Mouse (Mus musculus) brain, embryonic 14.5 days (tissue): ENCODE results near the gene Vav2. TPM values are rescaled to one million over a fixed set of nuclear protein-coding genes. Genes with fewer than 3 reads are reported as not detected.

Source experiments
- DNase-seq: peaks from one replicate; pipeline ENCODE4 v3.0.0-alpha.2; 2011; ENCODE audit warnings: low read depth
- CTCF ChIP-seq: fragments of 200-500 bp; IDR thresholded peaks from 2 replicates; pipeline ENCODE4 v1.5.1; 2012; ENCODE audit warnings: inconsistent platforms, mild to moderate bottlenecking, moderate library complexity, borderline replicate concordance; ENCODE audit not compliant: insufficient read depth, insufficient read length; ENCODE audit errors: extremely low read depth
- POLR2A ChIP-seq: fragments of 200-500 bp; IDR thresholded peaks from 2 replicates; pipeline ENCODE4 v1.6.1; 2012; ENCODE audit warnings: mild to moderate bottlenecking, inconsistent platforms, borderline replicate concordance; ENCODE audit not compliant: poor library complexity, insufficient read depth, insufficient read length, severe bottlenecking; ENCODE audit errors: extremely low read depth
- polyA plus RNA-seq: library from polyadenylated mRNA; depleted of rRNA; stranded (reverse); fragments of >200 nt; gene quantifications from 2 replicates; pipeline ENCODE4 v1.2.3, GENCODE M21; 2012

Gene Vav2
- polyA plus RNA-seq, 1 experiment, result 55.0 TPM

DNA sequence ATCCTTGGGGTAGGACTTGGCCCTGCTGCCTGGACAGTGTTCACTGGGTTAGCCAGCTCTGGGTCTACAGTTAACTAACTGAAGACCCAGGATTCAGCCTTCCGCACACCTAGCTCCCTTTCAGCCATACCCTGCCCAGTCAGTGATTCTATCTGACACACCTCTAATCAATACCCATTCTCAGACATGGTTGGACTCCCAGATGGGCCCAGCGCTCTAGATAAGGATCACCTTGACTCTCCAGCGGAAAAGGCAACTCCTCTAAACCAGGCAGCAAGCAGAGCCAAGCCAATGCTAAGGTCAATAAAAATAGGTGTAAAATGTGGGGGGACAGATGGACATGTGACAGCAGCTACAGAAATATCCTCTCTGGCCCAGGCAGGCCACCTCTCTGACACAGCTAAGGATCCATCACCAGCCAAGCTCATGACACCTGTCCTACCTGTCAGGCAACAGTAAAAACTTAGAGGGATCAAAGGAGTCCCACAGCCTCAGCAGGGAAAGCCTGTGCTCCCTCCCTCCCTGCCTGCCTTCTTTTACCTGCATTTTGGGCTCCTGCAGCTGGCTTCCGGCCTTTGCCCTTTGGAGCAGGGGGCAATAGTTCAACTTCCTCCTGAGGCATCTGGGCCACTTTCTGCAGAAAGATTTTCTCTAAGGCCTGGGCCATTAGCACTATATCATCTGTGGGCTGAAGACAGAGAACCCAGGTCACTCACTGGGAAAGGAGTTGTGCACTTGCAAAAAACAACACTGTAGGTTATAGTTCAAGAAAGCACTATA, 35.2 kb upstream of the Vav2 start:
- DNase-seq, result no peak
- TF ChIP-seq CTCF, result no peak
- no peak for TF ChIP-seq POLR2A

DNA sequence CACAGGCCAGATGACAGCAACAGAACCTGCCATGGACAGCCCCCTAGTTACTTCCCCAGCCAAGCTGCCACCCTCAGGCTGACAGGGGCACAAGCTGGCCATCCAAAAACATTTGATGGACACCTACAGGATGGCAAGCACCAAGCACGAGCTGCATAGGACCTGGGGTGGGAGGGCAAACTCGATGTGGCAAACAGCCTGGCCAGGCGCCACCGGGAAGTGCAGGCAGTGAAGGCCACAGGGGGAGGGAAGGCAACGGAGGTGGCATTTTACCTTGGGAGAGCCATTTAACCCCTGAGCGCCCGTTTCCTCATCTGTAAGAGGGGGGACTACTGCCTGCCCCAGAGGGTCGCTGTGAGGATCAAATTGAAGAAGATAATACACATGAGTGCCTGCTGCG, 33.8 kb upstream of the Vav2 start:
- DNase-seq, result no peak
- TF ChIP-seq CTCF (no peak), POLR2A (no peak)

DNA sequence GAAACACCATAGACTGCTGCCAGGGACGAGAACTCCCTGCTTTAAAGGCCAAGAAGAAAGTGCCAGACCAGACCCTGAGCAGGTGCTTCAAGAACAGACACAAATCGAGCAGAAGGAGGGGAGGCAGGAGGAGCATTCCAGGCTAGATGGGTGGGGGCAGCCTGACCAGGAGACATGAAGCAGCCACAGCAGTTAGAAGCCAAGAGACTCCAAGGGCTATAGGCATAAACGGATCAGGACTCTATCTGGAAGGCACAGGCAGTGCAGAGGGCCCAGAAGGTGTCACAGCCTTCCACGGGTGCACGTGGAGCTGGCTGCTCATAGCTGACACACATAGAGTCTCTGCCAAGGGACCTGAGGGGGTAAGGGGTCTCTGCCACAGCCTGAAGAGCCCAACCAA, 33.3 kb upstream of the Vav2 start:
- TF ChIP-seq CTCF (no peak), POLR2A (no peak)
- no peak for DNase-seq

DNA sequence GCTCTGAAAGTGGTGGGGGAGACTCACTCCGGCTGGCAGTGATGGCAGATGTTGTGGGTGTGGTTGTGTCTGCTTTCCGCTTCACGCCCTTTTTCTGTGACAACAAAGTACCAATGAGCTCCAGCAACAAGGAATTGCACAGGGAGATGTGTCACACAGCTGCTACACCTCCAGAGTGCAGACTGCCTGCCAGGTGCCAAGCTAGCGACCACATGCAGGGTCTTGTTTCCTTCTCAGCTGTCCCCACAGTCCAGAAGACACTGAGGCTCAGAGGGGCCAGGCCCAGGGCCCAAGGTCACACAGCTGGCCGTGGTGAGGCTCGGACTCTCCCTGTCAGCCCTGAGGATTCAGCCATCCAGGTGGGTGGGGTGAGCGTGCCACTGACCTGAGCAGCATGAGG, 32.9 kb upstream of the Vav2 start:
- DNase-seq, result no peak
- TF ChIP-seq POLR2A, result no peak
- no peak for TF ChIP-seq CTCF

DNA sequence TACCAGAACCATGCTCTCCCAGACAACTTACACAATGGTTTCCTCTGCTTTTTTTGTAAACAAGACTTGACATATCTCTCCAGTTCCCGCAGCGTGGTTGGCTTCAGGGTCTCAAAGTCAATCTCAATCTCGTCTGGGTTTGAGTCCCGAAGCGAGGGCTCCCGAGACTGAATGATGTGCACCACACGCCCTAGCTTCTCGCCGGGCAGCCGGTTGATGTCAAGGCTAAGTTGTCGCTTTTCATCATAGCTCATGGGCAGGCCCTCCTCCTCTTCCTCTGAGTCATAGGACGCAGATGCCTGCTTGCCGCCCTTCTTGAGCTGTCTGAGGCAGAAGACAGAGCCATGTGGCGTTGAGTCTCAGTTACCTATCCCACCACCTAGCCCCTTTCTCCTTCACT, 23.4 kb upstream of the Vav2 start:
- DNase-seq, result no peak
- TF ChIP-seq POLR2A (no peak), CTCF (no peak)

DNA sequence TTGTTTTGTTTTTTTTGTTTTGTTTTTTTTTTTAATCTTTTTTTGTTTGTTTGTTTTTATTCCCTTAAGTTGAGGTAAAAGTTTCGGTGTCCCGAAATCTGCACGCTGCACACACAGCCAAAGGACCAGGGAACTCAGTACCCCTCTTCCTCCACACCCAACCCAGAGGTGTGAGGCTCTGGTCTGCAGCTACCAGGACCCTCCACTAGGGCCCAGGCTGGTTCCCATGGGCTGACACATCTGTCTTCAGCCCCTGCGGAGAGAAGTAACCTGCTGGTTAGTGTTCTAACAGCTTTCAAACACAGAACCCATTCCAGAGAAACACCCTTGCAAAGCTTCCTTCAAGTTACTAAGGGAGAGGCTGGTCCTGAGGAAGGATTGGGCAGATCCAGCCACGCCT, 20.9 kb upstream of the Vav2 start:
- TF ChIP-seq POLR2A, result no peak
- peak; percentile 41; the same call in 1 of the 2 replicates for TF ChIP-seq CTCF
- no peak for DNase-seq

DNA sequence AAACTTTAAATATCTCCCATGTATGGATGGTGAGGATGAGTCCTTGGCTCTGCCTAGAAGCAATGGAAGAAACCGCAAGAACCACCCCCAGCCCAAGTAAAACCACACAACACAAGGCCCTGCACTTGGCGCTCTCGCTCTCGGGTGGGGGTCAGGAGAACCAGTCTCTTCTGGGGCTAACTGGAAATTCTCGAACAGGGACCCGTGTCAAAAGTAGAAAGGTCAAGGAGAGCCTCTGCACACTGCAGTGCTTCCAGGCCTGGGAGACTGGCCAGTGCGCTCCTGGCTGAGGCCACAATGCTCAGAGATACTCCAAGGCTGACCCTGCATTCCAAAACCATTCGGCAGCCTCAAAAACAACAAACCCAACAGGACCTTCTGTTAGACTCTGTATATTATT, 20.0 kb upstream of the Vav2 start:
- no peak for DNase-seq
- TF ChIP-seq POLR2A (no peak), CTCF (no peak)

- DNase-seq, result no peak
- TF ChIP-seq POLR2A (no peak), CTCF (no peak)
These were observed 19.1 kb upstream of the Vav2 start for GRCm38 (mm10) chr2:27445910-27446309.

GRCm38 (mm10) chr2:27443450-27443708, 16.5 kb upstream of the Vav2 start:
- DNase-seq, result no peak
- TF ChIP-seq POLR2A, result no peak
- no peak for TF ChIP-seq CTCF

GRCm38 (mm10) chr2:27442708-27443449, 16.0 kb upstream of the Vav2 start:
- DNase-seq, result no peak

DNA sequence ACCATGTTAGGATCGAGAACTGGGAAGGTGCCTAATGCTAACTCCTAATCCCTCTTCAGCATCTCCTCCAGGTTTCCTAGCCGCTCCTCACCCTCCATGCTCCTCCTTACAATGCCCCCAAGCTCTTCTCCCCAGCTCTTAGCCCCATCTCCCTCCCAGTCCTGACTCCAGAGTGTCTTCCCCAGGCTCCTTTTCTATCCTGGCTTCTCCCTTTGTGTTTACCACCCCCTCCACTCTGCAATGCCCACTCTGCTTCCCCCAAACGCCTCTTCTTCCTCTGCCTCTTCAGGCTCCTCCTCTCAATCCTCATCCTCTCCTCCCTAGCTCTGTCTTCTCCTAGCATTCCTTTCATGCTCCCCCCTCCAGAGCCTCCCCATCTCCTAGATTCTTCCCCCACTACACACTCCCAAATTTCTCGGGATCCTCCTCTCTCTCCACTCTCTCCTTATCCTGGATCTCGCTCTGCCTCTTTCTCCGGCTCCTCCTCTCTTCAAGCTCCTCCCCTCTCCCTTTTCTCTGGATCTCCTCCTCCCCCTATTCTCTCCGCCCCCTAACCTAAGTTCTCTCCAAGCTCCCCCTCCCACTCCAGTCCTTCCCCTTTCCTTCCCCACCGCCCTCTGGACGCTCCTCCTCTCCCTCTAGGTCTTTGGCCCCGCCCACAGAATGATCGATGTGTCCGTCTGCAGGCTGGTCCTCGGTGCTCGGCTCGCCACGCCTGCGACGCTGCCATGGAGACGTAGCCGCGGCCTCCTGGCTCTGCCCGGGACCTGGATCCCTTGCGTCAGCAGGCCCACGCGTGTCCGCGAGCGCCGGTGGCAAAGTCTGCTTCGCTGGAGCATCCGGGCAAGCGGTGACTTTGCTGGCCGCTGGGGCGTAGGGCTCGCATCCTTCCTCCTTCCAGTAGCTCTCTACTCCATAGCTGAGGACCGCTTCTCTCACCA, 15.2 kb upstream of the Vav2 start, which contains the start of gene Brd3os:
Gene Brd3os (plus strand): TSS at position 558 of the 941 bp plus-strand sequence.
- DNase-seq, result peak; percentile 100
- TF ChIP-seq CTCF, result no peak
- peak; percentile 67; the same call in 1 of the 2 replicates for TF ChIP-seq POLR2A

More at GRCm38 (mm10) chr2:27442708-27443449, 16.0 kb upstream of the Vav2 start:
- TF ChIP-seq POLR2A (no peak), CTCF (0 out of 2 replicates have a peak, but pooled peaks have one; percentile 6)
